Mouse (Mus musculus) ZHBTc4 (cell line): ENCODE measurements around the gene Magi1.

Experiments
- DNase-seq: peaks from one replicate; pipeline ENCODE4 v3.0.0-alpha.2; 2011; ENCODE audit warnings: low read depth, low spot score

Magi1 gene

GRCm38 (mm10) chr6:94116434-94117432, 167.0 kb downstream of the Magi1 start:
- DNase-seq, result no peak

- DNase-seq, result no peak
Observed at GRCm38 (mm10) chr6:94111833-94112232, 171.9 kb downstream of the Magi1 start.

- no peak for DNase-seq
Observed at GRCm38 (mm10) chr6:94107401-94108107, 176.2 kb downstream of the Magi1 start.

GRCm38 (mm10) chr6:94103581-94103980, 180.1 kb downstream of the Magi1 start:
- DNase-seq, result no peak

GRCm38 (mm10) chr6:94101256-94101655, 182.5 kb downstream of the Magi1 start:
- DNase-seq, result no peak

DNA sequence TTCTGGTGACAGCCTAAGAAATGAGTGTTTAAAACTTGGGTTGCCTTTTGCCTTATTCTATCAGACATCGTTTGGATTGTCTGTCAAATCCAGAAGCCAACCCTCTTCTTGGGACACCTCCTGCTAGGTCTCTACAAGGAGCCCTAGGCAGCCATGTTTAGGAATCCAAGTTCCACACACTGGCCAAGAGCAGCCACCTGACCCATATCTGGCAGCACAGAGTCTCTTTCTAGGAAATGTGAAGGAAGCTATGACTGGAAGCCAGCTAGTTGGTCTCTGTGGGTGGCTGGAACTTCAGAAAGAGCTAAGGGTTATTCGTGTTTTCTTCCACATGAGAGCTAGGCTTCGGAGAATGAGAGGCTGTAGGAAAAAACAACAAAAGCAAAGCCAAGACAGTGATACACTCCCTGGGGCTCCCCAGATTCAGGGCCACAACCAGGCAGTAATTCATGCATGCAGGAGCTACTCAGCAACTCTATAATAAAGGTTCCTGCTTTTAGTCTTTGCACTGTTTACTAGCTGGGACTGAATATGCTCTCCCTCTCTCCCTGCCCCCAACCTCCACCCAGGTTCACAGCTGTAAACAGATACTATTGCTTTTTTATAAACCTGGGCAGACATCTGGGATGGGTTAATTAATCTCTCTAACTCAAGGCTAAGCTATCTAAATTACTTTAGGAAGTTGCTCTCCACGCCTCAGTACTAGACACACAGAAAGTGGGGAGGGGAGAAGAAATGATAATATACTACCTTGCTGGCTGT, 188.6 kb downstream of the Magi1 start:
- DNase-seq, result no peak

GRCm38 (mm10) chr6:94092969-94093597, 190.6 kb downstream of the Magi1 start:
- no peak for DNase-seq

- DNase-seq, result no peak
Observed at GRCm38 (mm10) chr6:94092500-94092899, 191.2 kb downstream of the Magi1 start.

DNA sequence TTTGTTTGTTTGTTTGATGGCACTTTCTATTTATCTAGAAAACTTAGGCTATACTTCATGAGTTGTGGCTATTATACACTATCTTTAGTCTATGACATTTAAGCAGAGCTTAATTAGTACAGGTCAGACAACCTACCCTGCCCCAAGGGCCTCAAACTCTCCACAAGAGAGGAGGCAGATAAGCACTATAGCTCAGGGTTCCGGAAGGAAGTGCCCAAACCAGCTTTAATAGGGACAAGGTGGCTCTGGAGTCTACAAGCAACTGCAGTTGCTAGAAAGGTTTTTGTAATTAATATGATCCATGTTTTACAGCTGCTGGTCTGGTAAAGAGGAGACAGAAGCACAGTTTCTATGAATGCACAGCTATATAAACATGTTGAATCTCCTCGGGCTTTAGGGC, 196.9 kb downstream of the Magi1 start:
- no peak for DNase-seq

- DNase-seq, result no peak
Observed at GRCm38 (mm10) chr6:94084752-94085151, 199.0 kb downstream of the Magi1 start.

- no peak for DNase-seq
Observed at GRCm38 (mm10) chr6:94083459-94083858, 200.3 kb downstream of the Magi1 start.

DNA sequence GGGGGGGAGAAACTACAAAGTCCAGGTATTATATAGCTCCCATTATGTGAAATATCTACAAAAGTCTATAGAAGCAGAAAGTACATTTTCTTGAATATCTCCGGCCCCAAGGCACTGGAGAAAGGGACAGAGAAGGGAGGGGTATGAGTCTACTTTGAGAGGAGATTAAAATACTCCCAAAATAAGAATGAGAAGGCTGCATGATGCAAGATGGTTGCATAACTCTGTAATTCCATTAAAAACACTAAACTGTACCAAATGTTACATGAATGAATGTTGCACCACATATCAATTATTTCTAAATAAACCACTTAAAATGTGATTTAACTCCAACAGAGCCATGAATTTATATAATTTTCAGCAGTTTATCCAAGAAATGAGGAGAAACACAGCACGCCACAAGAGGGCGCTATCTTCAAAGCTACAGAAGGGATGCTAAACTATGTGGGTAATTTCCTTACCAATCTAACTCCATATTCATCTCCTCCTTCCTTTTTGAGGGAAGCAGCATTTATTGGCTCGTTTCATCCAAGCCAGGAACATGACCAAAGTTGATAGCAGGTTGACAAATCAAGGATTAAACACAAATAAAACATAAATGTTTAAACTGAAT, 202.7 kb downstream of the Magi1 start:
- peak; percentile 69 for DNase-seq

GRCm38 (mm10) chr6:94078934-94079333, 204.8 kb downstream of the Magi1 start:
- DNase-seq, result peak; percentile 42

GRCm38 (mm10) chr6:94077013-94077412, 206.7 kb downstream of the Magi1 start:
- DNase-seq, result no peak

DNA sequence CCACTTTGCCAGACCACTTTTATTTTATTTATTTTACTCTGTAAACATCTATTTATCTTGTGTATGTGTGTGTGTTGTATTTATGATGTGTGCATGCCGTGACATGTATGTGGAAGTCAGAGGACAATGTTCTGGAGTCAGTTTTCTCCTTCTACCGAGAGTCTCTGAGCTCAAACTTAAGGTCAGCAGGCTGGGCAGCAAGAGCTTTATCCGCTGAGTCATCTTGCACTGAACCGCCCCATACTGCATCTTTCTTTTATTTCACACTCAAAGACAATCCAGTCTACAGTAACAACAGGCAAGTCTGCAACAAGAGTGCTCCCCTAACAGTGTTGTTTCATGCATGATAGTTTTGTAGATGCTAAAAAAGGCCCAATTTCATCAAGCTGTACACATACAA, 207.7 kb downstream of the Magi1 start:
- DNase-seq, result no peak

DNA sequence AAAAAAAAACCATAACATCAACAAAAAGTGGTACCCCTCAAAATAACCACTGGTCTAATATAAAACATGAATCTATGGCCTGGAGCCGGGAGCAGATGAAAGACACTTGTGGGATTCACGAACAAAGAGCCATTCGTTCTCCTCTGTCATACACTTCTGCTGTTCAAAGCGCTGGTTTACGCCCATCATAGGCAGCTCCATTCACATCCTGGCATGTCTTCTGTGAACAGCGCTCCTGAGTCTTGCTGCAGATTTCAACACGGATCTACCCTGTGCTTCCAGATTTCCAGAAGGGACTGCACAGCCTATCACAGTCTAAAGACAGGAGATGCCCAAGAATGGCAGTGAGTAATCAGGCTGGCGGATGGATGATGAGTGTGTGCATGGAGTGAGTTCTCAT, 208.5 kb downstream of the Magi1 start:
- DNase-seq, result no peak

DNA sequence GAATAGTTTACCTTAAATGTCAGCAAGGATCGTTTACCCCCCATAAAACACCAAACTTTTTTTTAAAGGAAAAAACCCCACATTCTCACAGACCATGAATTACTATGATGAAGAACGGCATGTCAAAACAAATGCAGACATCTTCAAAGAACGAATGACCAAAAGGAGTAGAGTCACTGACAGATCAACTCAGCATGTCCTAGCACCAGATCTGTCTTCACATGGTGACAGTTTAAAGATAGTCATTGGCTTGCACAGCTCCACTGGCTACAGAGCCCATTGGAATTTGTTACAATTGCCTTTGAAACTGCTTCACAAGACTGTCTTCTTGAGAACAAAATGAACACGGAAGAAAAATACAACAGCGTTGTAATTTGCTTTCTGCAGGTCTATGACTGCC, 212.0 kb downstream of the Magi1 start:
- no peak for DNase-seq

- DNase-seq, result no peak
Observed at GRCm38 (mm10) chr6:94070702-94071101, 213.0 kb downstream of the Magi1 start.

DNA sequence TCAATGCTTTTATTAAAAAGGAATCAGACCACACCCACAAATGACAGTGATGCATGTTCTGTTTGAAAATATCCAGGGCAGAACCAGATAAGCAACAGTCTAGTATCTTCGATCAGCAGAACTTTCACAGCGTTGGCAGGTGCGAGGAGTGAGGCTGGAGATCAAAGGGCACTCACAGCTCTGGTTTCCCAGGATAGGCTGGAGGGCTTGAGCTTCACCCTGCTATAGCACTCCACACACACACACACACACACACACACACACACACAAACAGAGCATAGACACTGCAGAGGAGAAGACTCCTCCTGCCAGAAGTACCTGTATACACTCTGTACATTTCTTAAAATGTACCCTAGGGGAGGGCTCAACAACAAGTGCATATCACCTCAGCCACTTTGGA, 214.3 kb downstream of the Magi1 start:
- no peak for DNase-seq

GRCm38 (mm10) chr6:94067741-94068450, 215.8 kb downstream of the Magi1 start:
- DNase-seq, result no peak
